Mouse (Mus musculus) heart, postnatal 0 days (tissue): Measurements from ENCODE around the gene Gp6. TPM values are rescaled to one million over a fixed set of nuclear protein-coding genes. Genes with fewer than 3 reads are reported as not detected.
"Not testable (repeated sequence)": the region's sequence is repeated elsewhere in the genome, so short reads cannot be mapped to it uniquely, and the experiment has no call there.

Experiments used
- ATAC-seq: fragments of 200-750 bp; cut with Nextera tagmentation; 2 replicates; pipeline ENCODE4 v1.8.0; 2017; ENCODE audit warnings: low read depth, moderate number of reproducible peaks, moderate library complexity; ENCODE audit not compliant: insufficient read depth
- DNase-seq: peaks from one replicate; pipeline ENCODE4 v3.0.0-alpha.2; 2016; ENCODE audit warnings: low spot score
- H3K27ac ChIP-seq: fragments of 300-500 bp; sonication (generic); 2 replicates; pipeline ENCODE4 v1.5.1; 2014; ENCODE audit warnings: low read depth, mild to moderate bottlenecking
- H3K27me3 ChIP-seq: fragments of 300-500 bp; sonication (generic); 2 replicates; pipeline ENCODE4 v1.6.1; 2014; ENCODE audit warnings: low read length, mixed read lengths; ENCODE audit not compliant: control insufficient read depth, insufficient read depth
- H3K36me3 ChIP-seq: fragments of 300-500 bp; sonication (generic); replicated peaks from 2 replicates; pipeline ENCODE4 v1.6.1; 2014; ENCODE audit warnings: low read length, mixed read lengths; ENCODE audit not compliant: control insufficient read depth, insufficient read depth
- H3K4me1 ChIP-seq: fragments of 300-500 bp; sonication (generic); 2 replicates; pipeline ENCODE4 v1.6.1; 2014; ENCODE audit warnings: antibody characterized with exemption; ENCODE audit not compliant: control insufficient read depth, insufficient read depth
- H3K4me2 ChIP-seq: fragments of 300-500 bp; sonication (generic); 2 replicates; pipeline ENCODE4 v1.6.1; 2014; ENCODE audit warnings: low read depth, mild to moderate bottlenecking, low read length, moderate library complexity
- H3K4me3 ChIP-seq: fragments of 300-500 bp; sonication (generic); 2 replicates; pipeline ENCODE4 v1.5.1; 2014; ENCODE audit warnings: low read depth, low read length
- H3K9ac ChIP-seq: fragments of 300-500 bp; sonication (generic); replicated peaks from 2 replicates; pipeline ENCODE4 v1.6.1; 2014; ENCODE audit warnings: low read depth, low read length, mixed read lengths
- H3K9me3 ChIP-seq: fragments of 300-500 bp; sonication (generic); replicated peaks from 2 replicates; pipeline ENCODE4 v1.6.1; 2016; ENCODE audit warnings: low read length; ENCODE audit not compliant: control insufficient read depth
- CTCF ChIP-seq: IDR thresholded peaks from 2 replicates; pipeline ENCODE4 v1.5.1; 2016; ENCODE audit warnings: antibody characterized with exemption, control low read depth, low read depth
- EP300 ChIP-seq: IDR thresholded peaks from 2 replicates; pipeline ENCODE4 v1.6.1; 2016; ENCODE audit warnings: antibody characterized with exemption, low read depth
- WGBS: fragments of 180-500 bp; shearing (Covaris S2); extraction: QIAGEN DNeasy Blood & Tissue Kit; methylation state at CpG from one replicate; pipeline ENCODE4 v1.1.7; 2014; 5-methylcytosine and 5-hydroxymethylcytosine counted together
- polyA plus RNA-seq: library from polyadenylated mRNA; unstranded; fragments of >200 nt; fragmentation: Nextera tagmentation; extraction: Ambion mirVana; gene quantifications from 2 replicates; pipeline ENCODE4 v1.2.1, GENCODE M21; 2015
- total RNA-seq: library from RNA; depleted of rRNA; stranded (reverse); fragments of >200 nt; gene quantifications from 2 replicates; pipeline ENCODE4 v1.2.3, GENCODE M21; 2014; ENCODE audit warnings: low replicate concordance

Gene Gp6
- total and polyA plus RNA-seq, 2 experiments from 2014 or later, result 0.08 TPM; not detected in 1

DNA sequence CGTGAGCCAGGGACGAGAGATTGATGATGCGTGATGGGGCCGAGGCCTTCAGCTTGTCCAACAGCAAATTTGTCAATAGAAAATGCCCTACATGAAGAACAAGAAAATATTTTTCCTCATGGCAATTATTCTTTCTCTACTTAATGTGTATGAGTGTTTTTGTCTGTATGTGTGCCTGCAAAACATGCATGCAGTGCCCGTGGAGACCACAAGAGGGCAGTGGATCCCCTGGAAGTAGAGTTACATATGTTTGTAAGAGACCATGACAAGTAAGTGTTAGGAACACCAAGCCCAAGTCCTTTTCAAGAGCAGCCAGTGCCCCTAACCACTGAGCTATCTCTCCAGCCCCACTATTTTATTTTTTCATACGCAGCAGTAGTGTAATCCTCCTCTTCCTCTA is 34.0 kb upstream of the Gp6 start:
- no peak overlapping the region for H3K9ac ChIP-seq
- H3K4me1 ChIP-seq, result no peaks in the 10 kb centered on the region
- H3K9me3 ChIP-seq, result no peaks in the 10 kb centered on the region
- peaks cover 78% of the 10 kb centered on the region for H3K36me3 ChIP-seq
- no peak overlapping the region for H3K4me2 ChIP-seq
- no peaks in the 10 kb centered on the region for H3K27me3 ChIP-seq
- TF ChIP-seq CTCF (peak; percentile 92), EP300 (no peak)
- ATAC-seq (no peak), DNase-seq (peak; percentile 42)
- H3K27ac ChIP-seq, result no peak overlapping the region
- H3K4me3 ChIP-seq, result no peak overlapping the region
- WGBS, result 82% methylated on average over 6 of the region's 6 CpGs

DNA sequence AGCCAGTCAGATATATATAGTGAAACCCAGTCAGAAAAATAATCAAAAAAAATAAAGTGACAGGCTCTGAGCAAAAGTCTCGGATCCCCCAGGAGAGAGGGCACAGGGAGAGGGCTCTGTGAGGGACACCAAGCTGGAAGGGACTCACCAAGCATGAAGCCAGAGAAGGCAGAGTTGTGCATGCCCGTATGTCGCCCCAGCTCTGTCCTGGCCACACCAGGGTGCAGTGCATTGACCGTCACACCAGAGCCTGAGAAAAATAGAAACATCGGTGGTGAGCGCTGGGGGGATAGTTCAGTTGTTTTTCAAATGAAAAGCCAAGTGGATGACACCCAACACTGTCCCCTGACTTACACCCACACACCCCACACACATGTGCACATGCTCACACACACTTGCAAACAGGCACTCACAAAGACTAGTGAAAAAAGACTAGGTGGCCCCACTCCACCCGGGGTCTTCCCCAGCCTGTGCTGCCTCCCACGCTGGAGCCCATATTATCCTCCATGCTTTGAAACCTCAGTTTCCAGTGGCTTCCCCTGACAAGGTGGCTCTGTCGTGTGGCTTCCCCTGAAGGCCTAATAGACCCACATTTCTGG is 32.8 kb upstream of the Gp6 start:
- Histone ChIP-seq H3K9me3 (no peaks in the 10 kb centered on the region), H3K4me1 (no peaks in the 10 kb centered on the region), H3K27ac (no peak overlapping the region), H3K36me3 (peaks cover 79% of the 10 kb centered on the region), H3K4me3 (no peak overlapping the region), H3K4me2 (no peak overlapping the region), H3K9ac (no peak overlapping the region), H3K27me3 (no peaks in the 10 kb centered on the region)
- 93% methylated on average over 9 of the region's 9 CpGs for WGBS
- DNase-seq (no peak), ATAC-seq (no peak)
- TF ChIP-seq EP300 (no peak), CTCF (no peak)

- ATAC-seq (peak; percentile 93), DNase-seq (peak; percentile 94)
- TF ChIP-seq CTCF, result peak; percentile 100
- no peak for TF ChIP-seq EP300
- Histone ChIP-seq H3K9ac (no peak overlapping the region), H3K4me2 (no peak overlapping the region), H3K27ac (no peak overlapping the region), H3K4me1 (no peaks in the 10 kb centered on the region), H3K36me3 (peaks cover 67% of the 10 kb centered on the region), H3K27me3 (no peaks in the 10 kb centered on the region), H3K9me3 (no peaks in the 10 kb centered on the region), H3K4me3 (no peak overlapping the region)
- 52% methylated on average over 7 of the region's 7 CpGs for WGBS
Measured at GRCm38 (mm10) chr7:4427161-4427912, 29.8 kb upstream of the Gp6 start.

DNA sequence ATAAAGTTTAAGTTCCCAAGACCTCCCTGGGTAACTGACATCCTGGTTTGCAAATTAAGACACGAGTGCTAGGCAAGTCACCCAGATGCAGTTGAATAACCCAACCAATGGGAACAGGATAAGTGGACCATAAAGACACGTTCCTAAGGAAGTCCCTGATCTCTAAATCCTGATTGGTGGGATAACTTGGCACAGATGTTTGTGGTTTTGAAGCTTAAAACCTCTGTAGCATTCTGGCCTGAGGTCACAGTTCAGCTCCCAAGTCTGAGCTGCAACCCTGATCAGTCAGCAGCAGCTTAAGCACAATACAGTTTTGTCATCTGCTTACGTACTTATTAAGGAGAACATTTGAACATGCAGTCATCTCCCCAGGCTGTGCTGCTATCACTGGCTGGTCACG is 22.7 kb upstream of the Gp6 start:
- H3K36me3 ChIP-seq, result peaks cover 17% of the 10 kb centered on the region
- H3K9me3 ChIP-seq, result no peaks in the 10 kb centered on the region
- 44% methylated on average over 4 of the region's 4 CpGs for WGBS
- H3K4me2 ChIP-seq, result no peak overlapping the region
- no peaks in the 10 kb centered on the region for H3K27me3 ChIP-seq
- H3K9ac ChIP-seq, result no peak overlapping the region
- DNase-seq (no peak), ATAC-seq (no peak)
- H3K4me1 ChIP-seq, result no peaks in the 10 kb centered on the region
- no peak overlapping the region for H3K27ac ChIP-seq
- TF ChIP-seq EP300 (no peak), CTCF (no peak)
- H3K4me3 ChIP-seq, result no peak overlapping the region

GRCm38 (mm10) chr7:4419681-4420080 is 22.1 kb upstream of the Gp6 start:
- H3K4me1 ChIP-seq, result no peaks in the 10 kb centered on the region
- TF ChIP-seq EP300 (no peak), CTCF (no peak)

DNA sequence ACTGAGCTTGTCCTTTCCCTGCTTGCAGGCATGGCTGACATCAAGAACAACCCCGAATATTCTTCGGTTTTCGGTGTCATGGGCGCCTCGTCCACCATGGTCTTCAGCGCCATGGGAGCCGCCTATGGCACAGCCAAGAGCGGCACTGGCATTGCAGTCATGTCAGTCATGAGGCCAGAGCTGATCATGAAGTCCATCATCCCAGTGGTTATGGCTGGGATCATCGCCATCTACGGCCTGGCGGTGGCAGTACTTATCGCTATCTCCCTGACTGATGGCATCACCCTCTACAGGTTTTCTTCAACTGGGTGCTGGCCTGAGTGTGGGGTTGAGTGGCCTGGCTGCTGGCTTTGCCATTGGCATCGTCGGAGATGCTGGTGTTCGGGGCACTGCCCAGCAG is 14.9 kb upstream of the Gp6 start:
- DNase-seq, H3K27me3 ChIP-seq, ATAC-seq, H3K36me3 ChIP-seq, H3K27ac ChIP-seq, H3K9me3 ChIP-seq, H3K4me1 ChIP-seq, H3K4me2 ChIP-seq, H3K9ac ChIP-seq, H3K4me3 ChIP-seq: not testable (repeated sequence)
- WGBS, result 92% methylated on average over 15 of the region's 15 CpGs

More at GRCm38 (mm10) chr7:4419681-4420080, 22.1 kb upstream of the Gp6 start:
- H3K27ac ChIP-seq, result no peak overlapping the region
- H3K4me3 ChIP-seq, result no peak overlapping the region
- 78% methylated on average over 6 of the region's 6 CpGs for WGBS
- peaks cover 12% of the 10 kb centered on the region for H3K36me3 ChIP-seq
- H3K27me3 ChIP-seq, result no peaks in the 10 kb centered on the region
- H3K9ac ChIP-seq, result no peak overlapping the region
- DNase-seq, result no peak
- no peak for ATAC-seq
- no peaks in the 10 kb centered on the region for H3K9me3 ChIP-seq
- H3K4me2 ChIP-seq, result no peak overlapping the region
